Mouse (Mus musculus) frontal cortex, postnatal 14 days (tissue): ENCODE data around the gene Zfp319.

ENCODE experiments used
- DNase-seq, 2 experiments: peaks; one replicate each; pipeline ENCODE4 v3.0.0; 2022; ENCODE audit warnings: low spot score in 2 of 2

Zfp319 gene

GRCm38 (mm10) chr8:95310342-95310970 is 21.3 kb downstream of the Zfp319 start, which contains the start of gene Tepp:
Gene Tepp, plus strand, starts transcription at chr8:95310566.
- DNase-seq: no peak

- no peak for DNase-seq
These were observed 25.3 kb downstream of the Zfp319 start, which contains the start of gene Cngb1 for GRCm38 (mm10) chr8:95306431-95306830. Gene Cngb1, minus strand, starts transcription at chr8:95306585.

GRCm38 (mm10) chr8:95305526-95305925 is 26.2 kb downstream of the Zfp319 start:
- no peak for DNase-seq

- DNase-seq: no peak
These were observed 29.3 kb downstream of the Zfp319 start for GRCm38 (mm10) chr8:95302410-95302809.

GRCm38 (mm10) chr8:95293891-95294290 is 37.9 kb downstream of the Zfp319 start:
- DNase-seq: no peak

- no peak for DNase-seq
These were observed 38.6 kb downstream of the Zfp319 start for GRCm38 (mm10) chr8:95293172-95293571.

GRCm38 (mm10) chr8:95289066-95289650 is 42.6 kb downstream of the Zfp319 start:
- no peak for DNase-seq

- peak; percentile 10 to 11 for DNase-seq
These were observed 50.3 kb downstream of the Zfp319 start for GRCm38 (mm10) chr8:95281493-95281892.
